ENCODE assay signal across 31 mouse cellular contexts in the genomic region with DNA sequence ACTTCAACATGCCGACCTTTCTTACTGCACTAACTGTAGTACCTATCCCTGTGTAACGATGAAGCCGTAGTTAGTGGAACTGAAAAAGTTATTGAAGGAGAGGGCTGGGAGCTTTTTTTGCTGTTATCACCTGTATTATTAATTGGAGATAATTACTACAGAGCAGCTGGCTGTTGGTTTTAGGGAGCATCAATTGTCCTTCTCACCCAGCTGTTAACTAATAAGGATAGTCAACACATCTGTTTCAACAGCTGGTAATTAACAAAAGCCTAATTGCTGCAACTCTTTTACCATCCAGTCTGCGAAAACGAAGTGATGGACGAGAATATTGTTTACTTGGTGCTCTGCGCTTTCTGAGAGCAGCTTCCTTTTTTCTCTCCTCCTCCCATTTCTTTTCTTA.
DNase-seq lines count a peak whose midpoint lies in the region; ATAC-seq and TF ChIP-seq lines count a peak whose summit lies in the region.
"Had no signal": no experiment of that assay in that cellular context is flagged by ENCODE, and none has a peak within 500 bp of the region (broad histone marks: within the 10 kb centered on the region; RNA-seq: fewer than 3 reads in every experiment).

No protein-coding gene starts in this region.

- DNase-seq in forebrain, embryonic 10.5 days (ENCODE audit: extremely low spot score, low spot score) = no peak
- DNase-seq in hindbrain, postnatal 0 days (ENCODE audit: low spot score) = peak; percentile 15
- DNase-seq in lung, postnatal 10 days = no peak
- no peak for DNase-seq in cerebellum, adult 2 months
- DNase-seq in embryo, embryonic 10 days (ENCODE audit: low spot score) = no peak
- DNase-seq: adrenal gland, adult 2 months; adrenal gland, postnatal 36 days; cerebellum, adult 8-10 months; cerebellum, postnatal 36 days; embryo, embryonic 11 days; heart, postnatal 10 days; kidney, adult 18-20 months; kidney, postnatal 25 days; lung, embryonic 14.5 days; lung, postnatal 36 days; right cerebral cortex, postnatal 4 days; thymus, adult 2 months; thymus, postnatal 36 days had no signal

- H3K9me3 ChIP-seq in forebrain, embryonic 10.5 days = no peaks in the 10 kb centered on the region
- H3K9me3 ChIP-seq in forebrain, embryonic 15.5 days = no peaks in the 10 kb centered on the region
- no peaks in the 10 kb centered on the region for H3K9me3 ChIP-seq in hindbrain, postnatal 0 days (ENCODE audit: low read length)
- H3K9me3 ChIP-seq in hindbrain, embryonic 13.5 days = no peaks in the 10 kb centered on the region
- H3K9me3 ChIP-seq in midbrain, embryonic 13.5 days = no peaks in the 10 kb centered on the region
- H3K9me3 ChIP-seq: embryonic facial prominence, embryonic 12.5 days; heart, embryonic 13.5 days; hindbrain, embryonic 12.5 days; kidney, embryonic 15.5 days; limb, embryonic 12.5 days; liver, embryonic 15.5 days had no signal

- no peak for ATAC-seq in forebrain, embryonic 15.5 days (replicated peaks)
- ATAC-seq in hindbrain, postnatal 0 days = no peak
- no peak for ATAC-seq in hindbrain, embryonic 13.5 days (ENCODE audit: low FRiP score)
- no peak for ATAC-seq in midbrain, embryonic 13.5 days
- ATAC-seq: activated CD4-positive, CD25-positive, alpha-beta regulatory T cell, adult 4 months had no signal

- no peak overlapping the region for H3K9ac ChIP-seq in forebrain, embryonic 15.5 days (replicated peaks)
- no peak overlapping the region for H3K9ac ChIP-seq in hindbrain, postnatal 0 days (replicated peaks; ENCODE audit: low read length)
- no peak overlapping the region for H3K9ac ChIP-seq in hindbrain, embryonic 13.5 days
- no peak overlapping the region for H3K9ac ChIP-seq in midbrain, embryonic 13.5 days (replicated peaks)
- H3K9ac ChIP-seq: embryonic facial prominence, embryonic 12.5 days; heart, embryonic 13.5 days; hindbrain, embryonic 12.5 days; kidney, embryonic 15.5 days; limb, embryonic 12.5 days; liver, embryonic 15.5 days; lung, embryonic 14.5 days had no signal

- H3K4me3 ChIP-seq in forebrain, embryonic 10.5 days = peak overlapping the region; percentile 9
- no peak overlapping the region for H3K4me3 ChIP-seq in forebrain, embryonic 15.5 days
- H3K4me3 ChIP-seq in hindbrain, postnatal 0 days (ENCODE audit: low read length) = no peak overlapping the region
- no peak overlapping the region for H3K4me3 ChIP-seq in hindbrain, embryonic 13.5 days
- H3K4me3 ChIP-seq in midbrain, embryonic 13.5 days (replicated peaks) = no peak overlapping the region
- no peak overlapping the region for H3K4me3 ChIP-seq in cerebellum, adult 2 months (replicated peaks; ENCODE audit: insufficient read depth, low read depth, low read length)
- H3K4me3 ChIP-seq: embryonic facial prominence, embryonic 12.5 days; heart, embryonic 13.5 days; hindbrain, embryonic 12.5 days; kidney, embryonic 15.5 days; layer of hippocampus, adult 2 months; left cerebral cortex, adult 2 months; limb, embryonic 12.5 days; liver, embryonic 15.5 days had no signal

- H3K4me1 ChIP-seq in forebrain, embryonic 10.5 days = peaks cover 45% of the 10 kb centered on the region
- peaks cover 8% of the 10 kb centered on the region; the same call in 1 of the 2 replicates for H3K4me1 ChIP-seq in forebrain, embryonic 15.5 days
- no peaks in the 10 kb centered on the region for H3K4me1 ChIP-seq in hindbrain, postnatal 0 days (ENCODE audit: insufficient read depth, low read length)
- H3K4me1 ChIP-seq in hindbrain, embryonic 13.5 days (replicated peaks) = peaks cover 3% of the 10 kb centered on the region
- peaks cover 21% of the 10 kb centered on the region for H3K4me1 ChIP-seq in midbrain, embryonic 13.5 days (replicated peaks)
- no peaks in the 10 kb centered on the region for H3K4me1 ChIP-seq in cerebellum, adult 2 months (ENCODE audit: control insufficient read depth, insufficient read depth, low read length)
- H3K4me1 ChIP-seq: embryonic facial prominence, embryonic 12.5 days; heart, embryonic 13.5 days; kidney, embryonic 15.5 days; limb, embryonic 12.5 days; liver, embryonic 15.5 days had no signal

- H3K27me3 ChIP-seq in forebrain, embryonic 10.5 days (ENCODE audit: poor library complexity, severe bottlenecking) = peaks cover 6% of the 10 kb centered on the region; the same call in 1 of the 2 replicates
- H3K27me3 ChIP-seq in forebrain, embryonic 15.5 days = no peaks in the 10 kb centered on the region
- H3K27me3 ChIP-seq in hindbrain, postnatal 0 days (ENCODE audit: insufficient read depth, low read length) = no peaks in the 10 kb centered on the region
- no peaks in the 10 kb centered on the region for H3K27me3 ChIP-seq in hindbrain, embryonic 13.5 days
- 0 out of 2 replicates have a peak, but pooled peaks cover 5% of the 10 kb centered on the region for H3K27me3 ChIP-seq in midbrain, embryonic 13.5 days
- H3K27me3 ChIP-seq in cerebellum, adult 2 months (ENCODE audit: control insufficient read depth, insufficient read depth, low read length) = no peaks in the 10 kb centered on the region
- H3K27me3 ChIP-seq: CH12.LX; embryonic facial prominence, embryonic 12.5 days; heart, embryonic 13.5 days; hindbrain, embryonic 12.5 days; kidney, embryonic 15.5 days; limb, embryonic 12.5 days; liver, embryonic 15.5 days had no signal

- H3K36me3 ChIP-seq in forebrain, embryonic 10.5 days (replicated peaks) = no peaks in the 10 kb centered on the region
- no peaks in the 10 kb centered on the region for H3K36me3 ChIP-seq in forebrain, embryonic 15.5 days
- H3K36me3 ChIP-seq in hindbrain, postnatal 0 days (ENCODE audit: insufficient read depth, low read length) = no peaks in the 10 kb centered on the region
- no peaks in the 10 kb centered on the region for H3K36me3 ChIP-seq in hindbrain, embryonic 13.5 days
- no peaks in the 10 kb centered on the region for H3K36me3 ChIP-seq in midbrain, embryonic 13.5 days
- H3K36me3 ChIP-seq: embryonic facial prominence, embryonic 12.5 days; heart, embryonic 13.5 days; hindbrain, embryonic 12.5 days; kidney, embryonic 15.5 days; limb, embryonic 12.5 days; liver, embryonic 15.5 days had no signal

- TF ChIP-seq POLR2A in cerebellum, adult 2 months (IDR thresholded peaks at IDR 0.05; ENCODE audit: borderline replicate concordance, insufficient read depth, low read length) = no peak

- WGBS in forebrain, embryonic 10.5 days = 24% methylated on average over 7 of the region's 7 CpGs
- WGBS in forebrain, embryonic 15.5 days = 4% methylated on average over 7 of the region's 7 CpGs
- 40% methylated on average over 7 of the region's 7 CpGs for WGBS in hindbrain, postnatal 0 days
- WGBS in hindbrain, embryonic 13.5 days = 38% methylated on average over 7 of the region's 7 CpGs
- WGBS in midbrain, embryonic 13.5 days = 14% methylated on average over 7 of the region's 7 CpGs
- 56% methylated on average over 7 of the region's 7 CpGs for WGBS in cerebellum, adult 2 months

- H3K27ac ChIP-seq in forebrain, embryonic 10.5 days = 0 out of 2 replicates have a peak overlapping the region, but pooled peaks have one; percentile 53
- H3K27ac ChIP-seq in forebrain, embryonic 15.5 days (replicated peaks) = no peak overlapping the region
- no peak overlapping the region for H3K27ac ChIP-seq in hindbrain, postnatal 0 days
- H3K27ac ChIP-seq in hindbrain, embryonic 13.5 days = no peak overlapping the region
- no peak overlapping the region for H3K27ac ChIP-seq in midbrain, embryonic 13.5 days
- no peak overlapping the region for H3K27ac ChIP-seq in cerebellum, adult 2 months (ENCODE audit: insufficient read depth, low read length)
- H3K27ac ChIP-seq: embryonic facial prominence, embryonic 12.5 days; heart, embryonic 13.5 days; hindbrain, embryonic 12.5 days; kidney, embryonic 15.5 days; layer of hippocampus, adult 2 months; left cerebral cortex, adult 2 months; limb, embryonic 12.5 days; liver, embryonic 15.5 days had no signal

- no peak for TF ChIP-seq CTCF in hindbrain, postnatal 0 days (IDR thresholded peaks at IDR 0.05; ENCODE audit: low read depth)
- no peak for TF ChIP-seq CTCF in cerebellum, adult 2 months (IDR thresholded peaks at IDR 0.05; ENCODE audit: borderline replicate concordance, insufficient read depth, low read depth, low read length)

- no peak overlapping the region for H3K4me2 ChIP-seq in forebrain, embryonic 15.5 days (replicated peaks)
- no peak overlapping the region for H3K4me2 ChIP-seq in hindbrain, postnatal 0 days (ENCODE audit: low read depth, low read length)
- H3K4me2 ChIP-seq in hindbrain, embryonic 13.5 days = no peak overlapping the region
- H3K4me2 ChIP-seq in midbrain, embryonic 13.5 days (replicated peaks) = peak overlapping the region; percentile 29
- H3K4me2 ChIP-seq: embryonic facial prominence, embryonic 12.5 days; heart, embryonic 13.5 days; hindbrain, embryonic 12.5 days; kidney, embryonic 15.5 days; limb, embryonic 12.5 days; liver, embryonic 15.5 days; lung, embryonic 14.5 days had no signal
